Mouse (Mus musculus) stomach, postnatal 0 days (tissue): ENCODE data around the gene Zfp281. TPM values are rescaled to one million over a fixed set of nuclear protein-coding genes. Genes with fewer than 3 reads are reported as not detected.

ENCODE experiments used
- ATAC-seq: fragments of 200-750 bp; cut with Nextera tagmentation; 2 replicates; pipeline ENCODE4 v1.8.0; 2017; ENCODE audit not compliant: low FRiP score, low TSS enrichment
- DNase-seq: peaks from one replicate; pipeline ENCODE4 v3.0.0-alpha.2; 2016; ENCODE audit warnings: low spot score
- H3K27ac ChIP-seq: fragments of 300-500 bp; sonication (generic); replicated peaks from 2 replicates; pipeline ENCODE4 v1.5.1; 2014; ENCODE audit warnings: mild to moderate bottlenecking, control low read depth
- H3K27me3 ChIP-seq: fragments of 300-500 bp; sonication (generic); 2 replicates; pipeline ENCODE4 v1.6.1; 2014; ENCODE audit warnings: low read length; ENCODE audit not compliant: control insufficient read depth, insufficient read depth
- H3K36me3 ChIP-seq: fragments of 300-500 bp; sonication (generic); 2 replicates; pipeline ENCODE4 v1.6.1; 2014; ENCODE audit warnings: low read length, mixed read lengths; ENCODE audit not compliant: control insufficient read depth, insufficient read depth
- H3K4me1 ChIP-seq: fragments of 300-500 bp; sonication (generic); replicated peaks from 2 replicates; pipeline ENCODE4 v1.6.1; 2014; ENCODE audit warnings: antibody characterized with exemption; ENCODE audit not compliant: control insufficient read depth, insufficient read depth
- H3K4me2 ChIP-seq: fragments of 300-500 bp; sonication (generic); replicated peaks from 2 replicates; pipeline ENCODE4 v1.6.1; 2014; ENCODE audit warnings: low read depth, mild to moderate bottlenecking, control low read depth, moderate library complexity
- H3K4me3 ChIP-seq: fragments of 300-500 bp; sonication (generic); 2 replicates; pipeline ENCODE4 v1.5.1; 2014; ENCODE audit warnings: low read depth, low read length, control low read depth
- H3K9ac ChIP-seq: fragments of 300-500 bp; sonication (generic); 2 replicates; pipeline ENCODE4 v1.6.1; 2014; ENCODE audit warnings: mild to moderate bottlenecking, low read length, control low read depth, mixed read lengths
- H3K9me3 ChIP-seq: fragments of 300-500 bp; sonication (generic); 2 replicates; pipeline ENCODE4 v1.6.1; 2016; ENCODE audit warnings: low read length; ENCODE audit not compliant: control insufficient read depth
- CTCF ChIP-seq: IDR thresholded peaks from 2 replicates; pipeline ENCODE4 v1.5.1; 2016; ENCODE audit warnings: antibody characterized with exemption, low read depth, mild to moderate bottlenecking, moderate library complexity
- EP300 ChIP-seq: optimal IDR thresholded peaks from 2 replicates; pipeline ENCODE3; 2016; ENCODE audit warnings: antibody characterized with exemption
- WGBS: fragments of 180-500 bp; shearing (Covaris S2); extraction: QIAGEN DNeasy Blood & Tissue Kit; methylation state at CpG from one replicate; pipeline ENCODE4 v1.1.7; 2014; 5-methylcytosine and 5-hydroxymethylcytosine counted together
- polyA plus RNA-seq: library from polyadenylated mRNA; unstranded; fragments of >200 nt; fragmentation: Nextera tagmentation; extraction: Ambion mirVana; gene quantifications from 2 replicates; pipeline ENCODE4 v1.2.1, GENCODE M21; 2015

The Zfp281 gene
- polyA plus RNA-seq, 1 experiment from 2014 or later = 7.5 TPM

DNA sequence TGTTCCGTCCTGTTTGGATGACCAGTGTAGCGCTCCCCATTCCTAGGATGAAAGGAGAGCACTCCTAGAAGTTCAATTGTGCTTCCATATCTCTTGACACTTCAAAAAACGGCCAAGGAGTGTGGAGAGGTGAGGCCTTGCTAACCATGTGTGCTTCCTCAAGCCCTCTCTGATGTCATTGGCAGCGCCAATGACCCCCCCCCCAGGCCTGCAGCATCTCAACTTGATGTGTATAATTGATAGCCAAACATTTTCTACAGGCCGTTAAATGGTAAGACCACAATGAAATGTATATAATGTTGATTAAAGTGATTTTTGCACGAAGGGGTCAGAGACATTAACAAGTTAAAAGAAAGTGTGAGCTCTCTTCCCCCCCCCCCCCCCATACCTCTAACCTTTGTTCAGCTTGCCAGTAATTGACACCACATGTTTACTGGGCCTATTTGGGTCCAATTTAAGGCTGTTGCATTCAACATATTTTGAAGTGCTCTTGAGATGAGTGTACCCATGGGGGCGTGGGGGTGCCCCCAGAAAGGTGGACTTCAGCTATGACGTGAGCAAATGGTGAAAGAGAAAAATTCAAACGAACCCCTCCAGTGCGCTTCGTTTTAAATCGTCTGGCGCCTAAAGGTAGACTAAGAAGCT is 36.8 kb upstream of the Zfp281 start:
- no peak for ATAC-seq
- no peaks in the 10 kb centered on the region for H3K27me3 ChIP-seq
- H3K4me3 ChIP-seq = no peak overlapping the region
- H3K27ac ChIP-seq = no peak overlapping the region
- H3K9me3 ChIP-seq = no peaks in the 10 kb centered on the region
- no peak overlapping the region for H3K4me2 ChIP-seq
- TF ChIP-seq EP300 = no peak
- no peak for TF ChIP-seq CTCF
- no peak overlapping the region for H3K9ac ChIP-seq
- WGBS = 65% methylated on average over 13 of the region's 13 CpGs
- DNase-seq = no peak
- no peaks in the 10 kb centered on the region for H3K36me3 ChIP-seq
- no peaks in the 10 kb centered on the region for H3K4me1 ChIP-seq

DNA sequence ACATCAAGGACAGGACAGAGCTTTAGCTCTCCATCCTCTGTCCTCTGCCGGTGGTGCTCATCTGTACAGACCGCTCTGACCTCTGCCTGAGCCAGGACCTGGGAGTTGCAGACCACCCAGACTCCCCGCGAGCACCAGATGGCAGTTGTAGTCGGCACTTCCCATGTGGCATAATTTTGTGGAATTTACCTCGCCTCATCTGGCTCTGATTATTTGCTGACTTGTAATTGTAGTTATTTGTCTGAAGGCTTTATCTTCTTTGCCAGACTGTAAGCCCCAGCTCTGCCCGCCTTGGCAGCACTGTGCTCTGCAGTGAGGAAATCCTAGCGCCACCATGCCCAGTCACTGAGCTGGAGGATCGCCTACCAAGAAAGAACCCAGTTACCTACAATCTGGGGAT is 35.8 kb upstream of the Zfp281 start:
- no peak overlapping the region for H3K4me2 ChIP-seq
- DNase-seq (no peak), ATAC-seq (no peak)
- H3K4me1 ChIP-seq = no peaks in the 10 kb centered on the region
- H3K27me3 ChIP-seq = no peaks in the 10 kb centered on the region
- WGBS = 19% methylated on average over 9 of the region's 9 CpGs
- H3K27ac ChIP-seq = no peak overlapping the region
- H3K9ac ChIP-seq = no peak overlapping the region
- no peaks in the 10 kb centered on the region for H3K36me3 ChIP-seq
- no peak for TF ChIP-seq CTCF
- TF ChIP-seq EP300 = no peak
- no peak overlapping the region for H3K4me3 ChIP-seq
- no peaks in the 10 kb centered on the region for H3K9me3 ChIP-seq

DNA sequence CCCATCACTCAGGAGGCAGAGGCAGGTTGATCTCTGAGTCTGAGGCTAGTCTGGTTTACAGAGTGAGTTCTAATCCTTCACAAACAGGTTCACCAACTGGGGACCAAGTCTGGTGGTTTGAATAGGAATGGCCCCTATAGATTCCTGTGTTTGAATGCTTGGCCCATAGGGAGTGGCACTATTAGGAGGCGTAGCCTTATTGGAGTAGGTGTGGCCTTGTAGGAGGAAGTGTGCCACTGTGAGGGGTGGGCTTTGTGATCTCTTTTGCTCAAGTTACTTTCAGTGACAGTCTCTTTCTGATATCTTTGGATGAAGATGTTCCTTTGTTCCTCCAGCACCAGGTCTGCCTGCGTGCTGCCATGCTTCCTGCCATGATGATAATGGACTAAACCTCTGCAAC is 32.0 kb upstream of the Zfp281 start:
- WGBS = 100% methylated on average over 2 of the region's 2 CpGs

DNA sequence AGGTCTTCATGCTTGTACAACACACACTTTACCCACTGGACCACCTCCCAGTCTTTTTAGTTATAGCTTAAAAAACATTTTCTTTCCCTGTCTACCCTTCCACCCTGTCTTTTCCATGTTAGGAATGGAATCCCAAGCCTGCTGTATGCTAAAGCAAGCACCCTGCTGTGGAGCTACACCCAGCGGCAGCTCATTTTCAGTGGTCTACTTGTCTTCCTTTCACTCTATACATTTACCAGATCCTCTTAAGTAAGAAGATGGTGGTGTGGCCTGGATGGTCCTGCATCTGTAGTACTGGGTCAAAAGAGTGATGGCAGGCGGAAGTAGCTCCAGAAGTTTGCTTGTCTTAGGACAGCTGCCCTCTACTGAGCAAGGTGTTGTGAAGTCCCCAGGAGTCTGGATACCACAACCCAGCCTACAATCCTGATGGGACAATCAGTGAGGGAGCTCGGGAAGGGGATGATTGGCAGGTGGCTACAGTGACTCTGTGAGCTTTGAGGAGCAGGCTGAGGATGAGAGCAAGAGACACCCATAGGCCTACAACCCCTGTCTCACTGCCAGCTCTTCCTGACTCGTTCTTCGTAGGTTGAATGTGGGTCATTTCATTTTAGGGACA is 30.4 kb upstream of the Zfp281 start:
- 80% methylated on average over 5 of the region's 5 CpGs for WGBS
- no peak overlapping the region for H3K27ac ChIP-seq
- H3K4me2 ChIP-seq = no peak overlapping the region
- H3K27me3 ChIP-seq = no peaks in the 10 kb centered on the region
- H3K9ac ChIP-seq = no peak overlapping the region
- TF ChIP-seq EP300 (no peak), CTCF (no peak)
- ATAC-seq (no peak), DNase-seq (no peak)
- no peaks in the 10 kb centered on the region for H3K4me1 ChIP-seq
- H3K36me3 ChIP-seq = no peaks in the 10 kb centered on the region
- no peaks in the 10 kb centered on the region for H3K9me3 ChIP-seq
- H3K4me3 ChIP-seq = no peak overlapping the region

More for the DNA sequence above, 32.0 kb upstream of the Zfp281 start:
- H3K9me3 ChIP-seq = no peaks in the 10 kb centered on the region
- H3K4me3 ChIP-seq = no peak overlapping the region
- no peak for TF ChIP-seq EP300
- TF ChIP-seq CTCF = no peak
- no peak overlapping the region for H3K4me2 ChIP-seq
- H3K27me3 ChIP-seq = no peaks in the 10 kb centered on the region
- H3K27ac ChIP-seq = no peak overlapping the region
- H3K9ac ChIP-seq = no peak overlapping the region
- DNase-seq (no peak), ATAC-seq (no peak)
- no peaks in the 10 kb centered on the region for H3K36me3 ChIP-seq
- no peaks in the 10 kb centered on the region for H3K4me1 ChIP-seq

DNA sequence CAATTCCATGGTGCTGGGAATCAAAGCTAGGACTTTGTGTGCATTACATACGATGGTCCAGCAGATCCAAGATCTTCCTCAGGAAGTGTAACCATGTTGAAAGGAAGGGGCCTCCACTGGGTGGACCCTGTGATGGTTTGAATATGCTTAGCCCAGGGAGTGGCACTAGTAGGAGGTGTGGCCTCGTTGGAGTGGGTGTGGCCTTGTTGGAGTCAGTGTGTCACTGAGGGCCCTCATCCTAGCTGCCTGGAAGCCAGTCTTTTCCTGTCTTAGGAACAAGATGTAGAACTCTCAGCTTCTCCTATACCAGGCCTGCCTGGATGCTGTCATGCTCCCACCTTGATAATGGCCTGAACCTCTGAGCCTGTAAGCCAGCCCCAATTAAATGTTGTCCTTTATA is 27.9 kb upstream of the Zfp281 start:
- no peak overlapping the region for H3K4me2 ChIP-seq
- no peak overlapping the region for H3K27ac ChIP-seq
- 72% methylated on average over 2 of the region's 2 CpGs for WGBS
- no peaks in the 10 kb centered on the region for H3K9me3 ChIP-seq
- no peaks in the 10 kb centered on the region for H3K36me3 ChIP-seq
- no peak overlapping the region for H3K4me3 ChIP-seq
- no peak for TF ChIP-seq CTCF
- no peak for TF ChIP-seq EP300
- no peak overlapping the region for H3K9ac ChIP-seq
- no peaks in the 10 kb centered on the region for H3K4me1 ChIP-seq
- ATAC-seq (no peak), DNase-seq (no peak)
- no peaks in the 10 kb centered on the region for H3K27me3 ChIP-seq

DNA sequence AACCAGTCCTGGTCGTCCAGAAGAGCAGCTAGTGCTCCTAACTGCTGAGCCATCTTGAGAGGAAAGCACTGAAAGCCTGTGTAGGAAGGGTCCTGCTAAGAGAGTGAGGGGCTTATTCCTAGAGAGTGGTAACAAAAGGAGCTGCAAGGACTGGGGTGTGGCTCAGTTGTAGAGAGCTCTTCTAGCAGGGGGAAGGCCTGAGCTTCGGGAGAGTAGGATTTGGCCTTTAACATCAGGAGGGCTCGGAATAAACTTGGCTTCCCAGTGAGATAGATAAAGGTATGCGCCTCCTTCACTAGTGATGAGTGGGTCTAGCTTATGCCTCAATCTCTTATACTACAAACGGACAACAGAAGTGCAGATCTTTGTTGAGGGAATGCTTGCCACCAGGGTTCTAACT is 26.4 kb upstream of the Zfp281 start:
- H3K27me3 ChIP-seq = no peaks in the 10 kb centered on the region
- H3K9me3 ChIP-seq = no peaks in the 10 kb centered on the region
- no peak for TF ChIP-seq EP300
- no peak for TF ChIP-seq CTCF
- H3K27ac ChIP-seq = no peak overlapping the region
- H3K4me2 ChIP-seq = no peak overlapping the region
- no peak overlapping the region for H3K4me3 ChIP-seq
- ATAC-seq (no peak), DNase-seq (no peak)
- H3K4me1 ChIP-seq = no peaks in the 10 kb centered on the region; the same call in 1 of the 2 replicates
- H3K9ac ChIP-seq = no peak overlapping the region
- no peaks in the 10 kb centered on the region for H3K36me3 ChIP-seq
- WGBS = 66% methylated on average over 5 of the region's 5 CpGs
